Mouse (Mus musculus): ENCODE measurements around the gene Vwa7.
"Not testable (repeated sequence)": the region's sequence is repeated elsewhere in the genome, so short reads cannot be mapped to it uniquely, and the experiment has no call there.

The Vwa7 gene

DNA sequence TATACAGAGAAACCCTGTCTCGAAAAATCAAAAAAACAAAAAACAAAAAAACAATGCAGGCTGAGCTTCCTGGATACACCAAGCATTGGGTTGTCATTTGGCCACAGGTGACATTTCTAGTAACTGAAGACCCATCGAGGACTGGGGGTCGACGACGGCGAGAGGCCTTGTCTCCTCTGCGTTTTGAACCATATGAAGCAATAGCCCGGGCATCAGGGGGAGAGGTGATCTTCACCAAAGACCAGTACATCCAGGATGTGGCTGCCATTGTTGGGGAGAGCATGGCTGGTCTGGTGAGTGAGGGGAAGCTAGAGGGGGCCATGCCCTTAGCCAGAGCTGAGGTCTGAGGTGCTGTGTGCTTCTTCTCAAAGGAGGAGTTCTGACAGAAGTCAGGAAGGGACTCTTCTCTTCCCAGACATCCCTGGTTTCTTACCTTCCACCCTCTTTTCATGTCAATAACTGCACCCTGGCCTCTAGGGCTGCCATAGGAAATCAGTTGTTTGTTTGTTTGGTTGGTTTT, 6.2 kb downstream of the Vwa7 start:
- no peak for DNase-seq

DNA sequence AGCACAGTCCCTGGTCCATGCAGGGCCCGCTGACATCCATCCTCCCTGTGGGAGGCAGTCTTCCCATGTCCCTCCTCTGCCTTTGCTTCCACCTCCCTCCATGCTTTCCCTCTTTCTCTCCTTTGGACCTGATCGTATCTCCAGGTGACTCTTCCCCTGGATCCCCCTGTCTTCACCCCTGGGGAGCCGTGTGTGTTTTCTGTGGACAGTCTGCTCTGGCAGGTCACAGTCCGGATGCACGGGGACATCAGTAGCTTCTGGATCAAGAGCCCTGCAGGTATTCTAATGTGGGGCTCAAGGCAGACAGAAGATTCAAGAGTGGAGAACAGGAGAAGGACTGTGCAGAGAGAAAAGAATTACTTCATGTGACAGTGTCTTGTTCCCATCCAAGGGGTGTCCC, 6.8 kb downstream of the Vwa7 start:
- DNase-seq: no peak

DNA sequence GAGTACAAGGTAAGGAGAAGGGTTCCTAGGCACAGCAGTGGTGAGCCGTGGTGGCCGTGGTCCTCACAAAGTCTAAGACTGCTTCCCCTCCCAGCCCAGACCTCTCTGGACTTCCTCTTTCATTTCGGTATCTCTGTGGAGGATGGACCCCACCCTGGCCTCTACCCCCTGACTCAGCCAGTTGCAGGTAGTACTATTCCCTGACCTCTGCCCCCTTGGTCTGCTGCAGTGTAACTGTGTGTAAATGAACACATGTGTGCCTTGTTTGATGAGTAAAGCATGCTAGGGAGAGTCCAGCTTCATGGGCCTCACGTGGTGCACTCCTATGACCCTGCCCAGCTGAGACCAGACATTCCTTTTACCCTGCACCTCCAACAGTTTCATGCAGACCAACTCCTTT, 7.4 kb downstream of the Vwa7 start:
- DNase-seq: no peak

DNA sequence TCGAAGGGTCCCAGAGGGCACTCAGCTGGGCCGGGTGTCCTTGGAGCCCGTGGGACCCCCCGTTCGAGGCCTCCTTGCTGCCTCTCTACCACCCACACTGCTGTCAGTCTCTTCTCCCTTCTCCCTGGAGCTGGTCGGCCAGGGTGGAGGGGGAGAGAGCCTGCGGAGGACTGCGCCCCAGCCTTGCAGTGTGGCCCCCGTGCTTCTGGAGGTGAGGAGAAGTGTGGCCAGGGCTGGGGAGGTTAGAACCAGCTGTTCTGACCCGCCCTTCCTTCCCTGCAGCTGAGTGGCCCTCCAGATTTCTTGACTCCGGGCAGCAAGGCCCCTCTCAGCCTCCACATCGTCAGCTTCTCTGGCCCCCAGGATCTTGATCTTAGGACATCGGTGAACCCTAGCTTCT, 7.9 kb downstream of the Vwa7 start:
- no peak for DNase-seq

DNA sequence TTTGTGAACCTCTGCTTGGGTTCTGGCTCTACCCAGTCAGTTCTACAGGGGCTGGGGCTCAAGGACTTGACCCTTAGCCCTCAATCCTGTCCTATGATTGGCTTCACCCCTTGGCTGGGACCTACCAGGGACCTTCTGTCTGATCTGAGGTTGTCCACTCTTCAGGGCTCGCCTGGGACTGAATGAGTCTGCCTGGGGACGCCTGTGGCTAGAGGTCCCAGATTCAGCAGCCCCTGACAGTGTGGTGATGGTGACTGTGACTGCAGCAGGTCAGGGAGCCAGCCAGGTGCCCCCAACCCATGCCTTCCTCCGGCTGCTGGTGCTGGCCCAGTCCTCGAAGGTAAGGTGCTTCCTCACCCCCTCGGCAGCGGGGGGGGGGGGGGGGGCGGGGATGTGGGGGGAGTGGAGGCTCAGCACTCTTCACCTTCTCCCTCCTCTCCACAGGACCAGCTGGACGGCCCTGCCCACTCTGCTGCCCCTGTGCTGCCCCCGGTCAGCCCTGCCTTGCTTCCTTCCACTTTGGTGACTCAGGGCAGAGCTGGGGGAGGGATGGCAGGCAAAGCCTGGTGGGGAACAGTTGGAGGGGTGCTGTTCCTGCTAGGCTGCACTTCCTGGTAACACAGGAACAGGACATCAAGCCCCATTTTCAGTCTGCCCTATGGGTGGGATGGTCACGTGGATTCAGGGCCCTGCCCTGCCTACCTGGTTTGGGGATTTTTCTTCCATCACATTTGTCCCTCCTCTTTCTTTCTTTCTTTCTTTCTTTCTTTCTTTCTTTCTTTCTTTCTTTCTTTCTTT, 8.5 kb downstream of the Vwa7 start:
- DNase-seq: no peak

DNA sequence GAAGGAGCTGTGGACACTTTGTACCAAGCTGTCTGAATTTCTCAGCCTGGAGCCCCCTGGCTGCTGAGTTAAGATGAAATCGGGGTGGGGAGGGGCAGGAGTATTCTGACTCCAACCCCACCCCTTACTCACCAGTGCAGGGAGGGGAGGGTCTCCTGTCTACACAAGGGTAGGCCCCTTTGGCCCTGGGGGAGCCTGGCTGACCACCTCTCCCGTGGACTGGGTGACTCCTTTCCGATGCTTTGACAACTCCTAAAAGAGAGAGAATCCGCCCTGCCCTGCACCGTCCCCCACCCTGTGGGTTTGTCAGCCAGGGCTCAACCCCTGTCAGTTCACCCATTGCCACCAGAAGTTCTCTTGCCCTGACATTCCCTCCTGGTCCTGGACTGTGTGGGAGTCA, 9.8 kb downstream of the Vwa7 start:
- no peak for DNase-seq

DNA sequence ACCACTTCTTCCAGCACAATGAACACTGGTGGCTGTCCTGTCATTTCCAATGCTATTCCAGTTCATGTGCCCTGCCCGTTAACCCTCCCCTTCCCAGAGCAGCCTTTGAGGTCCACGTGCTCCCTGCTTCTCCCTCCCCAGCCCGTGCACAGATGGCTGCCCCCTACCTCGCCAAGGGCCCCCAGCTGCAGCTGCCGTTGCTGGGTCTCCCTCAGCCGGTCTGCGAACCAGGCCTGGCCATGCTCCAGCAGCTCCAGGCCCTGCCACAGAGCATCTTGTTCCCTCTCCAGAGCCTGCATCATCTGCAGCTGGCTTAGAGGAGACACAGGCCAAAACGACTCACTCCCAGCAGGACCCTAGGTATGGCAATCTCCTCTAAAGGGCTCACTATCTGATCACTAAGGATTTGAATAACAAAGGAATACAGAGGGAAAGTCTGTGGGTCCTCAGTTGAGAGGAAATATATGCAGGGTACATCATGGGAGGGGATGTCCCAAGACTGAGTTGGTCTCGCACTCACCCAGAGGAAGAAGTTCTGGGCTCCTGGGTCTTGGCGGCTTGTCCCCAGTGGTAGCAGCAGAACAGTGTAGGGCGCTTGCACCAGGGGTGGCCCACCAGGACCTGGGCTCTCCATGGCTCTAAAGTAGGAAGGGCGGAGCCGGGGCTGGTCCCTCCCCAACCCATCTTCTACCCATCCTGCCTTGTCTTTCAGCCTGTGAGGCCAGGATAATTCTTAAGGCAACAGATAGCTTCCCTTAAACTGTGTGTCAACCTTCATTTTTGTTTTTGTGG, 11.1 kb downstream of the Vwa7 start, which contains the start of gene Sapcd1:
Sapcd1 (minus strand) TSS at position 740 of the 792 bp plus-strand sequence.
- no peak for DNase-seq

DNA sequence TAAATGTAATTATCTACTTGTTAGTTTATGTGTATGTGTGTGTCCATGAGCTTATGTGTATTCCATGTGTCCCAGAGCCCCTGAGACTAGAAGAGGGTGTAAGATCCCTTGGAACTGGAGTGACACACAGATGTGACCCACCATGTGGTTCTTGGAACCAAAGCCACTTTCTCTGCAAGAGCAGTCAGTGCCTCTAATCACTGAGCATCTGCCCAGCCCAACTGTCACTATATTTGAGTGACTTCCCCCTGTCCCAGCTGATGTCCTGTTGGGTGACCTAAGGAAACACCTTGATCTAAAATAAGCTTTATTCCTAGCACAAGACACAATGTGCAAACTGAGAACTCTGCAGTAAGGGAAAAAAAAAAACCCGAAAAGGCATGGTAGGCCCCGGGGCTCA, 11.9 kb downstream of the Vwa7 start:
- no peak for DNase-seq

DNA sequence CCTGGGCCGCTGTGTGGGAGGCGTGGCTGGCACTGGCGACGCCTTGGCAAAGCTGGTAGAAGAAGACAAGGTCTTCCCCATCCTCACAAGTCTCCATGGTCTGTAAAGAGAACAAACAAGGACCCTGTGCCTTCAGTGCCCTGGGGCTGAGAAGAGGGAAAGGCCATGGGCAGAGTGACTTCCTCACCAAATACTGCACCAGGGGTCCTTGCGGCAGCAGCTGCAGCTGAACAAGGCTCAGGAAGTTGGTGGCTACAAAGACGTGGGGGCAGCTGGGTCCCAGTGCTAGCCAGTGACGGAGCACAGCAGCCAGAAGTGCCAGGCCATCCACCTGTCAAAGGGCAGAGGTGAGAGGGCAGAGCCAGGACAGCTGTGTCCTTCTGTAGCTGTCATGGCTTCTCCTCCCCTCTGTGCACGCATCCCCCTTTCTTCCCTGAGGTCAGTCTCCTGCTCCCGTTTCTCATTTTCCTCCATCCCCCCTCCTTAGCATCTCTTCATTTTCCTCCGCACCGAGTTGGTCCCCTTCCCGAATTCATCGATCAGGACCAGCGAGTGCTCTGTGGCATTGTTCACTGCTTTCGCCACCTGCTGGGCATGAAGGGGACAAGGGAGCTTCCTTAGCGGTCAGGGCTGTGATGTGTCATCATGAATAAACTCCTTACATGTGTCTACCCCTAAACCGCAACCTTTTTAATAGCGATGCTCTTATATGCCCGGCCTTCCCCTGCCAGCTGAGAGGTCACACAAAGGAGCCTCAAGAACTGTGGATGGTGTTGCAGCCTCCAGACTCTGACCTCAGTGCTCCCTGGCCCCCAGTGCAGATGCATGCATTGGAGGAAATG, 13.5 kb downstream of the Vwa7 start:
- no peak for DNase-seq

DNA sequence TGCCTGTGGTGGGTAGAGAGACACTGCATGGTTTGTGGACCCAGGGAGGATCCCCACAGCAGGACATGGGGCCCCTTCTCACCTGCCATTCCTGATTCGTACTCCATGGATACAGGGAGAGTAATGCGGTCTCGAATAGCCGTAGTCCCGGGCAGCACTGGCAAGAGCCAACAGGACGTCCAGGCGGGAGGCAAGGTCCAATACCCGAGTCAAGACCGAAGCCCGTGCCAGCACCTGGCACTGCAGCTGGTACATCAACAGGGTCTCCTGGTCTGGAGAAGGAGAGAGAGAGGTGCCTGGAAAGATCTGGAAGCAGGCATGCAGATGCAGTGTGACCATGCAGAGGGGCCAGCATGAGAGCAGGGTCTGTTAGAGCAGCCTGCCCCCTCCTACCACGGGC, 14.9 kb downstream of the Vwa7 start:
- DNase-seq: no peak

DNA sequence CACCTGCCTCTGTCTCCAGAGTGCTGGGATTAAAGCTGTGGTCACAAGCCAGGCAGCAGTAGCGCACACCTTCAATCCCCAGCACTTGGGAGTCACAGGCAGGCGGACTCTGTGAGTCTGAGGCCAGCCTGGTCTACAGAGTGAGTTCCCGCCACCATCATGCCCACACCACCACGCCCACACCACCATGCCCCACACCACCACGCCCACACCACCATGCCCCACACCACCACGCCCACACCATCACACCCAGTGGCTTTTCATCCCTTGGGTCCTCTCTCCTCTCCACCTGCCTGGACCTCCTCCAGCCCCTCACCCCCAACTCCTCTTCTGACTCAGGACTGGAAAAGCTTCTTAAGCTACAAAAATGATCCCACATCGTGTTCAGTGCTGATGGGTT, 15.5 kb downstream of the Vwa7 start:
- no peak for DNase-seq

DNA sequence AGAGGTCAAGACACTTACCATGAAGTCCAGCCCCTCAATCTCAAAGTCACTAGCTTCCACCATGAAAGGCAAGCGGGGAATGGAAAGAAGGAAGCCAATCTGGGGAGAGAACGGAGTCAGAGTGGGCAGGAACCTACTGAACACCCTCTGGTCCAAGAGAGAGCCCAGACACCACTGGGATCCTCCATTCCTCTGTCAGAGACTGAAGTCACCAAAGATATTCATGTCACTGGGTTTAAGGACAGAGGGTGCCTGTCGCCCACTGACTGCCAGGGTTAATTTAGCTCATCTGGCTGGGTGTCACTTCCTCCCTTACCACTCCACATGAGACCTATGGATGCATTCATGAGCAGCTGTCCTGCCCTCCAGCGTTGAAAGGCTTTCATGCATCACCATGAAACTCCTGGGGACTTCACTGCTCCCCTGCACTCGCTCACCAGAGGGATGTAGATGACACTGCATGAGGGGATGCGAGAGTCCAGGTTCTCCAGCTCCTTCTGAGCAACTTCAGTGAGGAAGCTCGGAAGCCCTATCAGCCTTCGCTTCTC, 16.0 kb downstream of the Vwa7 start:
- DNase-seq: no peak

DNA sequence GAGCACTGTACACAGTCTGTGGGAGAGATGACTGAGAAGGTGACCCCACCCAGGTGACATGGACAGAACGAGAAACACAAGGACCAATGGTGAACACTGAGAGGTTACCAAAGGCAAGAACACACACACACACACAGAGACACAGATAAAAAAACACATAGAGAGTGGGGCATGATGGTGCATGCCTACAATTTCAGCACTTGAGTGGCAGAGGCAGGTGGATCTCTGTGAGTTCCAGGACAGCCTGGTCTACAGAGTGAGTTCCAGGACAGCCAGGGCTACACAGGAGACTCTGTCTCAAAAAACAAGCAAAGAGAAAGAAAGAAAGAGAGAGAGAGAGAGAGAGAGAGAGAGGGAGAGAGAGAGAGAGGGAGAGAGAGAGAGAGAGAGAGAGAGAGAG, 17.3 kb downstream of the Vwa7 start:
- not testable (repeated sequence) for DNase-seq

DNA sequence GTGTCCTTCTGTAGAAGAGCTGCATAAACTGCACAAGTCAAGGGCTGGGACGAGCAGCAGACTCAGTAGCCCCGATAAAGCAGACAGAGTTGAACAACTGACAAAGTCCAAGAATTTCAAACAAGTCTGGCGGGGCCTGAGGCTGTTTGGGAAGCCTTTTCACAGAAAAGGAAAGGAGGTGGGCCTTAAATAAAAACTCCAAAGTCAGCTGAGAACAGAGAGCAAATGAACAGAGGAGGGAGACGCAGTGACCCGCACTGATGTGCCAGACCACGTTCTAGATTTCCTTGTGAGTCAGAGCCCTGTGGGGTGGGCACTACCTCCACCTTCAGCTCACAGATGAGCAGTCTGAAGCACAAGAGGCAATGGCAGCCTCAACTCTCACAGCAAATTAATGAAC, 18.5 kb downstream of the Vwa7 start:
- DNase-seq: no peak

DNA sequence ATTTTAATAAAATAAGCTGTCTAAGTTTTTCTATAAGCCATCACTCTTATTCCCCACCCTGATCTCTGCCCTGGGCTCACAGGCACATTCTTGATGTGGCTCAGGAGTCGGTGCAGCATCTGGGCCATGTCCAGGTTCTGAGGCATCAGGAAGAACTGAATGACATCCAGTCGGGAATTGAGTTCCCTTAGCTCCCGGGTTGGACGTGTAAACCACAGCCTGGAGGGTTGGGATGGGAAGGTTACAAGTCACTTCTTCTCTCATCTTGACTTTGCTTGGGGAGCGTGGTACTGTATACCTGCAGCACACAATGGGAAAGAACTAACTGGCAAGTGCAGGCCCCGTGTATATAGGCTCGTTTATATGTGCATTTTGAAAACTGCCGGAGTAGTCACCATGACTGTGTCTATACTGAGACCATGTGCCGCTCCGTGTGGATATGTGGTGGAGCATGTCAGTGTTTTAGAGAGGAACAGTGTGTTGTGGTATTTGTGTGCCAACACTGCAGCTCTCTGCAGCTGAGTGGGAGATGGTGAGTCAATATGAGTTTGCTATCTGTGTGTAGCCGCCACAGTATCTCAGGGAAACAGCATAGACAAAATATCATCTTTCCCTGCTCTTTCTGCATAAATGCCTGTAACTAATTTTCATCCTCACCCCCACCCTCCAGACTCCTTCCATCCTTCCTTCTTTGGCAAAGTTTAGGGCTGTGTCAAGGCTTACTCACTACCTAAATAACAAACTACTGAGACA, 22.9 kb downstream of the Vwa7 start:
- DNase-seq: no peak

DNA sequence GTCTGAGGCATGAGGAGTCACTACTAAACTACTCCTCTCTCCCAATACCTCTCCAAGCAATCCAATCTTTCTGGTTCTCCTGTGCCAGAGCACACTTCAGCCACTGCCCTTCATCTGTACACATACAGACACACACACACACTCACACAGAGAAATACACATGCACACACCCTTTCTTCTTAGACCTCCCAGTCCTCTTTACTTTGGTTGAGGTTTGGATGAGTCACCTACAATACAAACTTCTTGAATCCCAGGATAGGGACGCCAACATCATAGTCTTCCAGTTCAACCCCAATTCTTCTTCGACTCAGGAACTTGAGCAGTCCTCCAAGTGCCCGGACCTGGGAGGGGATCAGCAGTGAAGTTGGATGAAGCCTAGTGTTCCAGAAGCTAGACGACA, 27.4 kb downstream of the Vwa7 start:
- DNase-seq: no peak

DNA sequence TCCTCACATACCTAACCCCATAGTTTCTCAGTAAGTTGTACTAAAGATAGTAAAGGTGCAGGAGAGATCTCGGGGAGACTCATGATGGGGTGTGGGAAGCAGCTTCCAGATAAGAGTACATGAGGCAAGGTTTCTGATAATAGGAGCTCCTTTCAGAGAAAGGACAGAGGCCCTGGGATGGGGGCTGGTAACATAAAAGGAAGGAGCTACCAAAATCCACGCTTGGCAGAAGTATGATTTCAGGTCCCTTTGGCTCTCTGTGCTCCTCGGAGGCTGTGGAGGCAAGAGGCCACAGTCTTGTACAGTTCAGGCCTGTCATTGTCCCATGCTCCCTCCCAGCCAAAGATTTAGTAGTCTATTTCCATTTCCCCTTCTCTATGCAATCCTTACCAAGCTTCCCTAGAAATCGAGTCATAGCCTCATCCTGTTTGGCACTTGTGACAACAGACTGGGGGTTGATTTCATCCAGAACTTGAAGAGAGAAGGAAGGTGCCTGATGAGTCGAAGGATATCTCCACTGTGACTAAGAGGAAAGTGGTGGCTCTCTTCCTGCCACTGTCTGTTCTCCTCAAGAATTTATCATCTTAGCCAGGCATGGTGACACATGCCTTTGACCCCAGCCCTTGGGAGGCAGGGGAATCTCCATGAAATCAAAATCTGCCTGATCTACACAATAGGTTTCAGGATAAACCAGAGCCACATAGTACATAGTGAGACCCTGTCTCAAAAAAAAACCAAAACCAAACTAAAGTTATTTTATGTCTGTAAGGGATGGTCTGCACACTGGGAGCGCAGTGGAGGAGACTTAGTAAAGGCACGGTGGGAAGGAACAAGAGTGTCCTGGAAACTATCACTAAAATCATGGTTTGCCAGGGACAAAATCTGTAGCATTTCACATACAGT, 28.8 kb downstream of the Vwa7 start:
- no peak for DNase-seq

DNA sequence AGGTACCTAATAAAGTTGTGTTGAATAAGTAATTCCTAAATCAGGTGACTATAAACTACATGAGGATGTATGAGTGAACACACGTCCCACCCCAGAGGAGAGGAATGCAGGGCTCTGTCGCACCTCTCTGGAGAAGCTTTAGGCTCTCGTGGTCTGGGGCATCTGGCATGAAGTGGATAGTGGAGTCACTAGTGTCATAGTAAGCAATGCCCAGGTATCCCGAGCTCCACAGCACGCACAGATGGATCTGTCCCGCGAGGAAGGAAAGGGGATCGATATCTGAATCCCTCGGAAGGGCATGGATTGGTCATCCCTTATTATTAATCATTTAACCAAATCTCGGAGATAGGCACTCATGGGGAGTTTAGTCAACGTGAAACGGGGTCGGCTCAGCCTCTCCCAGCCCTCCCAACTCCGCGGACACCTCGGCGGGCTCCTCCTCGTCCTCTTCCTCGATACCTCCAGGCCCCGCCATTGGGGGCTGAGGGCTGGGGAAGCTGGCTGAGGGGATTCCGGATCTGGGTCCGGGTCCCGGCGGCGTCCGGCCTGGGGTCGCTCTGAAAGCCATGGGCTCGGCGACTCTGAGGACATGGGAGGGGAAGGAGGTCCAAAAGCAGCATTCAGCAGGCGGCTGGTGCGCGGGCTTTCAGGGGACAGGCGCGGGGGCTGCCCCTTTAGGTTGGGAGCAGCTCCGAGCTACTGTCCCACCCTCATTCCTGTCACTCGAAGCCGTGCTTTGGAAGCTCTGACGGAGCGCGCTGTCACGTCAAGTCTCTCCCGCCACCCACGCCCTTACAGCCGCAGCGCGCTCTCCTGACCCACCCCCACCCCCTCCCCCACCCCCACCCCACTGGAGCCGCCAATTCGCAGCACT, 29.7 kb downstream of the Vwa7 start:
- peak; percentile 31 for DNase-seq

DNA sequence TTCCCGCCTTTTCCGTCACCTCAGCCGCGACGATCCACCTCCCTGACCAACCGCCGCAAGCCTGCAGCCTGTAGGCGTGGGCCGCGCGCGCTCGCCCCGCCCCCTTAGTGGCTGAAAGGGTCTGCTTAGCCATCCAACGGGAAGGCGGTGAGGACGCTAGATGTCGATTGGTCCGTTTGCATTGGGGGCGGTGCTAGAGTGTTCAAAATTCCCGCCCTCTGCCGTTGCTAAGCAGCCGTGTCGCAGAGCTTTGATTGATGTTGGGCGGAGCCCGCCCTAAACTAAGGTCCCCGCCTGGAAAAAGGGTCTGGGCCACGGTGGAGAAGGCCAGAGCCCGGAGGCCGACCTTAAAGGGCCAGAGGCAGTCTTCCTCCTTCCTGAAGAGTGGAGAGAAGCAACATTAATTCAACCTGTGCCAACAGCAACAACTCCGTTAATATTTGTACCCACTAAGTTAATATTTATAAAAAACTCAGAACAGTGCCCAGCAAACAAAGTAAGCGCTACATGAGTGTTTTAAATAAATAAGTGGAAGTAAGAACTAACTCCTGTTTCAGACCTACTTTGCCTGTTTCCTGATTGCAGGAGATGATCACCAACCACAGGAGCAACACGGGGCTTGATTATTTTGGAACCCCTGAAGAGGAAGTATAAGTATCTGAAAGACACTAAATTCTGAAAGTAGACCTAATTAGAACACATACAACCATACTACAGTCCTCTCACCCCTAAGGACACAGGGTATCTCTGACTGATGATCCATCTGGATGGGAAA, 30.5 kb downstream of the Vwa7 start, which contains the start of gene Msh5:
Msh5 (minus strand) TSS at position 65 of the 775 bp plus-strand sequence.
- peak; percentile 99 for DNase-seq
